Mouse (Mus musculus) liver, embryonic 15.5 days (tissue): ENCODE data around the gene Smg9. TPM values are rescaled to one million over a fixed set of nuclear protein-coding genes. Genes with fewer than 3 reads are reported as not detected.

Experiments
- ATAC-seq: fragments of 200-750 bp; cut with Nextera tagmentation; 2 replicates; pipeline ENCODE4 v1.8.0; 2017; ENCODE audit warnings: moderate number of reproducible peaks, mild to moderate bottlenecking, moderate library complexity; ENCODE audit not compliant: insufficient read depth
- H3K27ac ChIP-seq: fragments of 300-500 bp; sonication (generic); replicated peaks from 2 replicates; pipeline ENCODE4 v1.5.1; 2015; ENCODE audit warnings: mild to moderate bottlenecking, inconsistent platforms
- H3K27me3 ChIP-seq: fragments of 300-500 bp; sonication (generic); 2 replicates; pipeline ENCODE4 v1.6.1; 2015; ENCODE audit warnings: mild to moderate bottlenecking, inconsistent platforms
- H3K36me3 ChIP-seq: fragments of 300-500 bp; sonication (generic); replicated peaks from 2 replicates; pipeline ENCODE4 v1.6.1; 2015; ENCODE audit warnings: moderate library complexity, mild to moderate bottlenecking, inconsistent platforms
- H3K4me1 ChIP-seq: fragments of 300-500 bp; sonication (generic); replicated peaks from 2 replicates; pipeline ENCODE4 v1.6.1; 2015; ENCODE audit warnings: inconsistent platforms
- H3K4me2 ChIP-seq: fragments of 300-500 bp; sonication (generic); 2 replicates; pipeline ENCODE4 v1.6.1; 2015; ENCODE audit warnings: moderate library complexity, mild to moderate bottlenecking, inconsistent platforms
- H3K4me3 ChIP-seq: fragments of 300-500 bp; sonication (generic); replicated peaks from 2 replicates; pipeline ENCODE4 v1.5.1; 2015; ENCODE audit warnings: mild to moderate bottlenecking, inconsistent platforms
- H3K9ac ChIP-seq: fragments of 300-500 bp; sonication (generic); 2 replicates; pipeline ENCODE4 v1.6.1; 2015; ENCODE audit warnings: moderate library complexity, mild to moderate bottlenecking, inconsistent platforms
- H3K9me3 ChIP-seq: fragments of 300-500 bp; sonication (generic); replicated peaks from 2 replicates; pipeline ENCODE4 v1.6.1; 2016; ENCODE audit warnings: inconsistent platforms
- WGBS: fragments of 180-500 bp; shearing (Covaris S2); methylation state at CpG from one replicate; pipeline ENCODE4 v1.1.7; 2015; ENCODE audit warnings: mixed read lengths; ENCODE audit not compliant: insufficient replicate concordance; 5-methylcytosine and 5-hydroxymethylcytosine counted together
- polyA plus RNA-seq: library from polyadenylated mRNA; unstranded; fragments of >200 nt; fragmentation: Nextera tagmentation; extraction: Ambion mirVana; gene quantifications from 2 replicates; pipeline ENCODE4 v1.2.1, GENCODE M21; 2015

Smg9 gene
- polyA plus RNA-seq, 1 experiment from 2014 or later = 14.8 TPM

DNA sequence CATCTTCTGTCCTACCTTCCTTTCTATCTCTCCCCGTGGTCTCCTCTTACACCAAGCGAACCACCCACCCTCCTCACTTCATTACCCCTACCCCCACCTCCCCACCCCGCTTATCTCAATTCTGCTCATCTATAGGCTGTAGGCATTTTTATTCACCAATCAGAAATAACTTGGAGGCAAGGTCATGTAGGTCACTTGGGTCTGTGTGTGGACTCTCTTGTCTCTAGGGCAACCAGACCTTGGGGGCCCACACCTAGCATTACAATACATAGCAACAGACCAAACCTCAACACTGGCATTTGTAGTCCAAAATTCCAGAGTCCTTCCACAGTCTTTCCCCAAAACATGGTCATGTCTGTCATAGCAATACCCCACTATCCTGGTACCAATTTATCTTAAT lies 11.4 kb downstream of the Smg9 start:
- Histone ChIP-seq H3K4me1 (peaks cover 13% of the 10 kb centered on the region), H3K9me3 (no peaks in the 10 kb centered on the region), H3K4me3 (no peak overlapping the region), H3K9ac (no peak overlapping the region), H3K4me2 (no peak overlapping the region), H3K27me3 (no peaks in the 10 kb centered on the region), H3K27ac (no peak overlapping the region), H3K36me3 (peaks cover 51% of the 10 kb centered on the region)
- ATAC-seq = no peak
- 62% methylated on average over 3 of the region's 3 CpGs for WGBS

GRCm38 (mm10) chr7:24413630-24414029 lies 14.2 kb downstream of the Smg9 start:
- no peaks in the 10 kb centered on the region for H3K4me1 ChIP-seq
- no peak overlapping the region for H3K27ac ChIP-seq
- no peak for ATAC-seq
- no peak overlapping the region for H3K9ac ChIP-seq
- no peak overlapping the region for H3K4me2 ChIP-seq
- no peaks in the 10 kb centered on the region for H3K9me3 ChIP-seq
- H3K27me3 ChIP-seq = no peaks in the 10 kb centered on the region
- WGBS = 33% methylated on average over 3 of the region's 3 CpGs
- peaks cover 40% of the 10 kb centered on the region for H3K36me3 ChIP-seq
- H3K4me3 ChIP-seq = no peak overlapping the region

DNA sequence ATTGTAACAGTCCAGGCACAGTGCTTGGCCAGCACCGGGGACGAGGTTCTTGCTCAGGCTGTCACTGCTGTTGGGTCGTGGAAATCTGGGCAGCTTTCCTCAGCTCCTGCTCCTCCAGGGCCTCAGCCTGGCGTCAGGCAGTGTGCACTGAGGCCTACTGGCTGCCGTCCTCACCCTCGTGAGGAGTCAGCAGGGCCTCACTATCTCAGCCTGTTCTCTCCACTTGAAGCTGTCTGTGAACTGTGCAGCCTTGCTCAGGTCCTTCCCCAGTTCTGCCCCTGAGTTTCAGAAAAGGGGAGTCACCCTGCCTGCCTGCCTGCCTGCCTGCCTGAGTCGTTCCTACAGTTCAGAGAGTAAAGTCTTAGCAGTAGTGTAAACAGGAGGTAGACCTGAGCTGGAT lies 15.8 kb downstream of the Smg9 start:
- Histone ChIP-seq H3K27ac (no peak overlapping the region), H3K9ac (no peak overlapping the region), H3K9me3 (no peaks in the 10 kb centered on the region), H3K36me3 (peaks cover 33% of the 10 kb centered on the region), H3K4me3 (no peak overlapping the region), H3K4me1 (no peaks in the 10 kb centered on the region), H3K4me2 (no peak overlapping the region), H3K27me3 (no peaks in the 10 kb centered on the region)
- WGBS = 76% methylated on average over 7 of the region's 7 CpGs
- no peak for ATAC-seq

DNA sequence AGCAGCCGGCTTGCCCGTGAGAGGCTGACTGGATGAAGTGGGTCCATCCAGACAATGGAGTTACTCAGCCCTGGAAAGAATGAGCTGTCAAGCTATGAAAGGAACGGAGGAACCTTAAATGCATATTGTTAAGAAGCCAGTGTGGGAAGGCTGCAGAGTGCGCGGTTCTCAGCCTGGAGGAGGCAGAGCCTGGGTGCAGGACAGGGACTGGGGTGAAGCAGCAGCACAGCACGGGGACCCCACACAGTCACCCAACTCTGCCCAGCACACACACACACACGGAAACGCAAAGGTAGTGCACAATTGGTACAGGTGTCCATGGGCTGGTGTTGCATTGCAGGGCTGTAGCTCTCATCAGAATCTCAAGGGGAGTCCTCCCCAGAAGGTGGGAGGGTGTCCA lies 20.2 kb downstream of the Smg9 start:
- 85% methylated on average over 8 of the region's 8 CpGs for WGBS
- ATAC-seq = no peak
- no peak overlapping the region for H3K27ac ChIP-seq

DNA sequence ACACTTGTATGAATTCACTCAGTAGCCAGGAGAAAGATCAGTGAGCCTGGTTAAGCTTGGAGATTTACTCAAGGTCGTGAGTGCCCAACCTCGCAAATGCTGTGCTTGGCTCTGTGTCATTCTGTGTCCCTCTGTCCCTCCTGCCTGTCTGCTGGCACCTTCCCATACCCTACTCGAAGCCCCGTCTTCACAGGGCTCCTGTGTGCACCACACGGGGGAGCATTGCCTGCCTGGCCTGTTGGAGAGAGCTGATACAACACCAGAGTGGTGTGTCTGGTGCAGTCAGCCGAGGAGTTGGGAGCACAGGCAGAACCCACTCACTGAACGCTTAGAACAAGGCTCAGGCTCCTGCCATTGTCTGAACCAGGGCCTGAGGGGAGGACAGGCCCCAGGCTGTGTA lies 22.2 kb downstream of the Smg9 start:
- H3K4me3 ChIP-seq = no peak overlapping the region
- no peaks in the 10 kb centered on the region for H3K4me1 ChIP-seq
- no peak for ATAC-seq
- no peak overlapping the region for H3K27ac ChIP-seq
- H3K4me2 ChIP-seq = no peak overlapping the region
- H3K27me3 ChIP-seq = no peaks in the 10 kb centered on the region
- peaks cover 36% of the 10 kb centered on the region for H3K36me3 ChIP-seq
- WGBS = 71% methylated on average over 7 of the region's 7 CpGs
- H3K9ac ChIP-seq = no peak overlapping the region
- no peaks in the 10 kb centered on the region for H3K9me3 ChIP-seq

More for the DNA sequence above, 20.2 kb downstream of the Smg9 start:
- Histone ChIP-seq H3K9ac (no peak overlapping the region), H3K4me3 (no peak overlapping the region), H3K36me3 (peaks cover 53% of the 10 kb centered on the region), H3K27me3 (no peaks in the 10 kb centered on the region), H3K4me2 (no peak overlapping the region), H3K4me1 (no peaks in the 10 kb centered on the region), H3K9me3 (no peaks in the 10 kb centered on the region)

- no peak for ATAC-seq
- H3K27me3 ChIP-seq = no peaks in the 10 kb centered on the region
- no peak overlapping the region for H3K9ac ChIP-seq
- no peaks in the 10 kb centered on the region for H3K4me1 ChIP-seq
- peaks cover 31% of the 10 kb centered on the region for H3K36me3 ChIP-seq
- no peaks in the 10 kb centered on the region for H3K9me3 ChIP-seq
- no peak overlapping the region for H3K4me2 ChIP-seq
- H3K4me3 ChIP-seq = no peak overlapping the region
- no peak overlapping the region for H3K27ac ChIP-seq
- 77% methylated on average over 8 of the region's 8 CpGs for whole genome bisulfite sequencing
Observed at GRCm38 (mm10) chr7:24422251-24422650, 22.8 kb downstream of the Smg9 start.

DNA sequence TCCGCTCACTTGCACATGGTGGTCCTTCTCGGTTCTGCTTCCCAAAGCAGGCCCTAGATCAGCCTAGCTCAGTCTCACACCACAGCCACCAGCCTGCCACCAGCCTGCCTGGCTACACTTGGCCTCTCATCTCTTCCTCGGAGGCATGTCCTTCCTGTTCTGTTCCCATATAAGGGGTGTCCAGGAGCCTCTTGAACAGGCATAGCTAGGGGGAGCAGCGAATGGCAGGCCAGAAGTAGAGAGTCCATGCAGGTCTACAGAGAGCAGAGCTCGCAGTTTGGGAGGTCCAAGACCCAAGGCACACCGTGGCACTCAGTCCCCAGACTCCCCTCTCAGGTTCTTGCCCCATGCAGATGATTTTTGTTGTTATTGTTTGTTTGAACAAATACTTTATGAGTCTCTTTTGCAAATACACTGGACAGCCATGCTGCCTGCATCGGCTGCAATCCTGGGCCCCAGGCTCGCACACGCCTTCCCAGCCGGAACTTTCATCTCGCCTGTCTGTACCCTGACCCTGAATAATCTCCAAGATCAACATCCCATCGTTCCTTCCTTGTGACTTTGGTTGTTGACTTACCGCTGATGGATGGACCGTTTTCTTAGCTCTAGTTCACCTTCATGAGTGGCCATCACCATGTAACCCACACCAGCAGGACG lies 23.8 kb downstream of the Smg9 start:
- no peaks in the 10 kb centered on the region for H3K9me3 ChIP-seq
- H3K27me3 ChIP-seq = no peaks in the 10 kb centered on the region
- 80% methylated on average over 15 of the region's 15 CpGs for WGBS
- H3K4me1 ChIP-seq = no peaks in the 10 kb centered on the region
- H3K4me2 ChIP-seq = no peak overlapping the region
- no peak overlapping the region for H3K9ac ChIP-seq
- H3K27ac ChIP-seq = no peak overlapping the region
- H3K4me3 ChIP-seq = no peak overlapping the region
- ATAC-seq = no peak
- H3K36me3 ChIP-seq = peaks cover 31% of the 10 kb centered on the region

- Histone ChIP-seq H3K4me2 (no peak overlapping the region), H3K9me3 (no peaks in the 10 kb centered on the region), H3K9ac (no peak overlapping the region), H3K4me1 (no peaks in the 10 kb centered on the region), H3K27ac (no peak overlapping the region), H3K36me3 (peaks cover 31% of the 10 kb centered on the region), H3K27me3 (no peaks in the 10 kb centered on the region), H3K4me3 (no peak overlapping the region)
- ATAC-seq = no peak
- WGBS = 84% methylated on average over 12 of the region's 12 CpGs
Observed at GRCm38 (mm10) chr7:24423956-24424732, 24.7 kb downstream of the Smg9 start.

DNA sequence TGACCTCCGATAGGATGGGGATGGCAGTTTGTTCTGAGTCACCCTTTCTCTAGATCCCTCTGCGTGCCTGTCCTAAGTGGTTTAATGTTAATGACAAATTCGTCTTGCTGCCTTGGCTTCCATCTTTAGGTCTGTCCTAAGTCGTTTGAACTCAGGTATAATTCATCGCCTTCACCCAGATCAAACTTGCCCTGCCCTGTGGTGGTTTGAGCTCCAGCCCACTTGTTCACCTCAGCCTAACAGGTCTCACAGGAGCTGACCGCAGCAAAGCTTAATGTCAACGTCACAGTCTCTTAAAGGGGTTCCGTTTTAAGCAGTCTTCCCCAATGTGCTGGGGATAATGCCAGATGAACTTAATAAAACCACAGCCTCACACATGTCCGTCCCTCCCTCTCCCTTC lies 26.5 kb downstream of the Smg9 start:
- Histone ChIP-seq H3K9me3 (no peaks in the 10 kb centered on the region), H3K4me2 (no peak overlapping the region), H3K4me3 (no peak overlapping the region), H3K9ac (no peak overlapping the region), H3K27me3 (no peaks in the 10 kb centered on the region), H3K27ac (no peak overlapping the region), H3K36me3 (peaks cover 19% of the 10 kb centered on the region; the same call in 1 of the 2 replicates), H3K4me1 (no peaks in the 10 kb centered on the region)
- 67% methylated on average over 9 of the region's 9 CpGs for whole genome bisulfite sequencing
- no peak for ATAC-seq

GRCm38 (mm10) chr7:24427168-24427567 lies 27.7 kb downstream of the Smg9 start:
- Histone ChIP-seq H3K27me3 (peaks cover 4% of the 10 kb centered on the region; the same call in 1 of the 2 replicates), H3K27ac (no peak overlapping the region), H3K4me1 (no peaks in the 10 kb centered on the region), H3K9me3 (no peaks in the 10 kb centered on the region), H3K9ac (no peak overlapping the region), H3K4me3 (no peak overlapping the region), H3K36me3 (peaks cover 7% of the 10 kb centered on the region; the same call in 1 of the 2 replicates), H3K4me2 (no peak overlapping the region)
- ATAC-seq = no peak
- 75% methylated on average over 8 of the region's 8 CpGs for WGBS

- ATAC-seq = no peak
- WGBS = 68% methylated on average over 5 of the region's 5 CpGs
Observed at GRCm38 (mm10) chr7:24428725-24429124, 29.3 kb downstream of the Smg9 start.

More at GRCm38 (mm10) chr7:24428725-24429124, 29.3 kb downstream of the Smg9 start:
- Histone ChIP-seq H3K4me2 (no peak overlapping the region), H3K4me1 (no peaks in the 10 kb centered on the region), H3K4me3 (no peak overlapping the region), H3K9ac (no peak overlapping the region), H3K27me3 (peaks cover 18% of the 10 kb centered on the region), H3K27ac (no peak overlapping the region), H3K36me3 (no peaks in the 10 kb centered on the region), H3K9me3 (no peaks in the 10 kb centered on the region)
